Mouse (Mus musculus): Measurements from ENCODE around the gene Bcl6.

Bcl6 gene

DNA sequence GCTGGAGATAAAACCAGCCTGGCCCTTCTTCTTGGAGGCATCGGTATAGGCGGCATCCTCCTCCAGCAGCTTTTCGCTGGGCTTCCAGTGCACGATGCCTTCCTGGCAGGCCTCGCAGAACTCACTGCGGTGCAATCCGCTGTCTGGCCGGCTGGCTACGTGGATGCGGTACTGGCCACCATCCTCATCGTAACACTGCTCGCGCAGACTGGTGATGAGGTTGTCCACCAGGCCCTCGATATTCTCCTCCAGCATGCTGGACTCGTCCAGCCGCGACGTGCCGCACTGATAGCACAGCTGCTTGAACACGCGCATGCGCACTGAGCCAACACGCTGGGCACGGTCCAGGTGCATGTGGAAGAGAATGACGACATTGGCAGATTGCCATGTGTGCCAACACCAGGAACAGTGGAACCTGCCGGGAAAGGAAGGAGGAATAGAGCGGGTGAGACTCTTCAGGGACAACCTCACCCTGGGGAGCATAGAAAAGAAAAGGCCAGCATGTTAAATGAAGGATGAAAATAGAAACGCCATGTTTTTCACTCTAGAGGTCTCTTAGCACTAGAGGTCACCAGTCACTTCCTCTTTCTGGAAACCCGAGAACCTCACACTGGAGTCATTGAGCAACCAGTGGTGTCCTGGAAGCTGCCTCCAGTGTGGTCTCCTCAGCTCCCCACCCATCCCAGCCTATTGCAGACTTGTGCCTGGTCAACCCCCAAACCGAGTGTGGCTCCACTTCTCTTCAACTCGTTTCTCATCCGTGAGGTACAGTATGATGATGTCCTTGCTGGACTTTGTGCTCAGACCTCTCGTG, 61.1 kb downstream of the Bcl6 start:
- no peak for DNase-seq (ENCODE audit: low spot score in 2 of 2)

DNA sequence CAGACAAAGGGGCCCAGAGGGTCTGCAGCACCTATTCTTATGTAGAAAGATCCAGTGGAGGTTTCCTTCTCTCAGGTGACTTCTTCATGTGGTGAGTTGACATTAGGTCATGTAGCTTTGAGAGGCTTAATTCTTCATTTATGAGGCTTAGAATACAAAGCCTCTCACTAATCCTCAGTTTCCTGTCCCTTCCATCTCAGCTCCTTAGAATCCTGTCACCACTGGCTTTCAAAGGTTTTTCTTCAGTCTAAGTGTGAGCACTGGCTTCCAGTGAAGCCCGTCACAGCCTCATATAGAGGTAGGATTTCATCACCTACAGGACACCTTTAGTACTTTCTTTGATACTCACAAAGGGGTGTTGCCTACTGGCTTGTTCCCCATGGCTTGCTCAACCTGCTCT, 65.7 kb downstream of the Bcl6 start:
- DNase-seq (ENCODE audit: low spot score in 2 of 2) = no peak

- no peak for DNase-seq (ENCODE audit: low spot score in 2 of 2)
These were observed 67.0 kb downstream of the Bcl6 start for GRCm38 (mm10) chr16:23921697-23922096.

GRCm38 (mm10) chr16:23919418-23919817, 69.2 kb downstream of the Bcl6 start:
- DNase-seq (ENCODE audit: low spot score in 2 of 2) = no peak
